Mouse (Mus musculus) neural tube, embryonic 11.5 days (tissue): Measurements from ENCODE around the gene 1110008P14Rik. TPM values are rescaled to one million over a fixed set of nuclear protein-coding genes. Genes with fewer than 3 reads are reported as not detected.

Source experiments
- ATAC-seq: fragments of 200-750 bp; cut with Nextera tagmentation; 2 replicates; pipeline ENCODE4 v1.8.0; 2017; ENCODE audit warnings: moderate number of reproducible peaks, mild to moderate bottlenecking, moderate TSS enrichment, moderate library complexity; ENCODE audit not compliant: insufficient read depth, low FRiP score, low TSS enrichment
- DNase-seq: peaks from one replicate; pipeline ENCODE4 v3.0.0-alpha.2; 2015; ENCODE audit warnings: low spot score
- H3K27ac ChIP-seq: fragments of 300-500 bp; sonication (generic); 2 replicates; pipeline ENCODE4 v1.5.1; 2014; ENCODE audit warnings: low read depth, mild to moderate bottlenecking, low read length
- H3K27me3 ChIP-seq: fragments of 300-500 bp; sonication (generic); 2 replicates; pipeline ENCODE4 v1.6.1; 2014; ENCODE audit warnings: mild to moderate bottlenecking, low read length, mixed read lengths; ENCODE audit not compliant: control insufficient read depth, insufficient read depth
- H3K36me3 ChIP-seq: fragments of 300-500 bp; sonication (generic); 2 replicates; pipeline ENCODE4 v1.6.1; 2014; ENCODE audit warnings: mild to moderate bottlenecking, low read length, moderate library complexity, mixed read lengths; ENCODE audit not compliant: control insufficient read depth, insufficient read depth
- H3K4me1 ChIP-seq: fragments of 300-500 bp; sonication (generic); 2 replicates; pipeline ENCODE4 v1.6.1; 2014; ENCODE audit warnings: low read length, mixed read lengths; ENCODE audit not compliant: control insufficient read depth, insufficient read depth
- H3K4me2 ChIP-seq: fragments of 300-500 bp; sonication (generic); 2 replicates; pipeline ENCODE4 v1.6.1; 2014; ENCODE audit warnings: low read depth, mild to moderate bottlenecking, moderate library complexity
- H3K4me3 ChIP-seq: fragments of 300-500 bp; sonication (generic); 2 replicates; pipeline ENCODE4 v1.5.1; 2014; ENCODE audit warnings: low read depth, low read length
- H3K9ac ChIP-seq: fragments of 300-500 bp; sonication (generic); 2 replicates; pipeline ENCODE4 v1.6.1; 2014; ENCODE audit warnings: mild to moderate bottlenecking, low read length
- H3K9me3 ChIP-seq: fragments of 300-500 bp; sonication (generic); 2 replicates; pipeline ENCODE4 v1.6.1; 2016; ENCODE audit warnings: low read length; ENCODE audit not compliant: control insufficient read depth
- WGBS: fragments of 180-500 bp; shearing (Covaris S2); extraction: QIAGEN DNeasy Blood & Tissue Kit; methylation state at CpG from one replicate; pipeline ENCODE4 v1.1.7; 2014; 5-methylcytosine and 5-hydroxymethylcytosine counted together
- polyA plus RNA-seq: library from polyadenylated mRNA; unstranded; fragments of >200 nt; fragmentation: Nextera tagmentation; extraction: Ambion mirVana; gene quantifications from 2 replicates; pipeline ENCODE4 v1.2.1, GENCODE M21; 2014

The 1110008P14Rik gene
- polyA plus RNA-seq, 1 experiment from 2014 or later = 65.6 TPM

DNA sequence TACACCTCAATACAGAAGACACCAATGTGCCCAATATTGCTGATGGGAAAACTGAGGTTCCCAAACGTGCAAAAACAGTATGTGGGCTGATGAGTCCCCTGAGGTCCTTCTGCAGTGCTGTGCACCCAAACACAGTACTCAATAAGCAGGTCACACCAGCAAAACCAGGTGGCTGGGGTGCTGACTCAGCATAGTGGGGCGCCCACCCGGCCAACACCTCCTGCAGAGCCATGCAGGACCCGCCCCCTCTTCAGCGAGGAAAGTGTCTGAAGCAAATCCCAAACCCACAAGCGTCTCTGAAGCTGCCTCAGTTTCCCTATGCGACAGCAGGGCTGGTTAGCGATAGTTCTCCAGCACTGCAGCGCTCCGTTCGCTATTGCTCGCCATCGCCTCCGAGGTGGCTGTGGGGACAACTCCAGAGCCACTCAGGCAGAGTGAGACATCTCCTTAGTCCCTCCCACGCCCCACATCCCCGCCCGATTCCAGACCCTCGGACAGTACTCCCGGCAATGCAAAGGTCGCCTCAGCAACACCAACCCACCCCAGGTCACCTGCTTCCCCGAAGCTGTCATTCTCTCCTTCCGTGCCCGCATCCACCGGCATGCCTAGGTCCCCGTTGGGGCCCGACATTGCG is 480 bp downstream of the 1110008P14Rik start:
- H3K4me2 ChIP-seq = peak overlapping the region; percentile 95
- H3K4me3 ChIP-seq = peak overlapping the region; percentile 67
- 0 out of 2 replicates have a peak, but pooled peaks cover 3% of the 10 kb centered on the region for H3K4me1 ChIP-seq
- H3K27me3 ChIP-seq = no peaks in the 10 kb centered on the region
- peaks cover 19% of the 10 kb centered on the region for H3K36me3 ChIP-seq
- no peaks in the 10 kb centered on the region for H3K9me3 ChIP-seq
- H3K9ac ChIP-seq = peak overlapping the region; percentile 60
- ATAC-seq (peak; percentile 58), DNase-seq (no peak)
- H3K27ac ChIP-seq = no peak overlapping the region
- WGBS = under 1% methylated on average over 26 of the region's 27 CpGs

DNA sequence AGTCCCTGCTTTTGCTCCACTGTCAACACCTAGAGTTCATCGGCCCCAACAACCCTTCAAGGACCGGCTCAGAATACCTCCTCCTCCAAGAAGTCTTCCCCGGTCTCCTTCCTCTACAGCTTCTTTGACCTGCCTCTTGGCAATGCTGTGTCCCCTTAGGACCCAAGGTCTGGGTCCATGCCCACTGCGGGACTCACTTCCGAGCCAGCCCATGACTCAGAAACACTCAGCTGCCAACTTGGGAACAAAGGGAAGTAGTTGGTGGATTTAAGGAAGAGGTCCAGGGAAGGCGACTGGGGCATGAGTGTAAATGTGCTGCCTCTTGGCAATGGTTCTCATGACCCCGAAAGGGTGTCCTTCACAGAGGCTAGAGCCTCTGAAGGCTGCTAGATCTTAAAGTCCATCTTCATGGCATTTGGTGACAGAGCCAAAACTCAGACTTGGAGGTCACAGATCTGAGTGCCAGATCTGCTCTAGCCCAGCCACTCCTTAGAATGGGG is 1.7 kb downstream of the 1110008P14Rik start:
- Histone ChIP-seq H3K4me3 (no peak overlapping the region), H3K4me2 (no peak overlapping the region), H3K4me1 (0 out of 2 replicates have a peak, but pooled peaks cover 3% of the 10 kb centered on the region), H3K27ac (no peak overlapping the region), H3K9ac (no peak overlapping the region), H3K9me3 (no peaks in the 10 kb centered on the region), H3K27me3 (no peaks in the 10 kb centered on the region), H3K36me3 (peaks cover 25% of the 10 kb centered on the region)
- WGBS = 92% methylated on average over 7 of the region's 7 CpGs
- DNase-seq (no peak), ATAC-seq (no peak)

- Histone ChIP-seq H3K36me3 (peaks cover 37% of the 10 kb centered on the region), H3K9ac (no peak overlapping the region), H3K27ac (no peak overlapping the region), H3K27me3 (no peaks in the 10 kb centered on the region), H3K4me2 (no peak overlapping the region), H3K4me3 (no peak overlapping the region), H3K9me3 (no peaks in the 10 kb centered on the region), H3K4me1 (0 out of 2 replicates have a peak, but pooled peaks cover 3% of the 10 kb centered on the region)
- 88% methylated on average over 10 of the region's 10 CpGs for WGBS
- ATAC-seq (no peak), DNase-seq (no peak)
Measured at GRCm38 (mm10) chr2:32376963-32377362, 4.8 kb downstream of the 1110008P14Rik start.

DNA sequence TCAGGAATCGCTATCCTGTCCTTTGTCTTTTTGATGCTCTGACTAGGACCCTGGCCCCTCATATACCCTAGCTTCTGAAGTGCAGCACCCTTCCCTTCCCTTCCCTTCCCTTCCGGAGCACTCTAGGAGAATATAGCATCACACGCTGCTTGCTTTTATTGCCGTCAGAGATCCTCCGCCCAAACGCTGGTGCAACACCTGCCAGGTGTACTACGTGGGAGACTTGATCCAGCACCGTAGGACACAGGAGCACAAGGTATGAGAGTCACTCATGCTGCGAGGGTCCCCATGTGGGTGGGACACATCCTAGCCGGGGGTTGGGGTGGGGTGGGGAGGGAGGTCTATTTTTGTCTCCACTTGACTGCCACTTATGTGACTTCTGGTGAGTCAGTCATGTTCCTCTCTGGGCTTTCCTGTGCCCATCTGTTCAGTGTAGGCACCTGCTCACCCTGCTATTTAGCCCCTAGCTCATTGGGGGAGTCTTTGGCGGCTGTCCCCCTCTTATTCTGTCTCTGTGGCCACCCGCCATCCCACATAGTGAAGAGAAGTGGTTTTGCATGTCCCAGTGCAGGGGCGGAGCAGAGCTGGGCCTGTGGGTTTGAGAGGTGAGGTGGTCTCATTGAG is 6.3 kb downstream of the 1110008P14Rik start:
- 95% methylated on average over 13 of the region's 13 CpGs for WGBS
- H3K27ac ChIP-seq = no peak overlapping the region
- ATAC-seq (no peak), DNase-seq (no peak)
- H3K4me3 ChIP-seq = no peak overlapping the region
- no peaks in the 10 kb centered on the region for H3K4me1 ChIP-seq
- H3K36me3 ChIP-seq = peaks cover 50% of the 10 kb centered on the region
- H3K9ac ChIP-seq = no peak overlapping the region
- no peaks in the 10 kb centered on the region for H3K27me3 ChIP-seq
- no peak overlapping the region for H3K4me2 ChIP-seq
- no peaks in the 10 kb centered on the region for H3K9me3 ChIP-seq

DNA sequence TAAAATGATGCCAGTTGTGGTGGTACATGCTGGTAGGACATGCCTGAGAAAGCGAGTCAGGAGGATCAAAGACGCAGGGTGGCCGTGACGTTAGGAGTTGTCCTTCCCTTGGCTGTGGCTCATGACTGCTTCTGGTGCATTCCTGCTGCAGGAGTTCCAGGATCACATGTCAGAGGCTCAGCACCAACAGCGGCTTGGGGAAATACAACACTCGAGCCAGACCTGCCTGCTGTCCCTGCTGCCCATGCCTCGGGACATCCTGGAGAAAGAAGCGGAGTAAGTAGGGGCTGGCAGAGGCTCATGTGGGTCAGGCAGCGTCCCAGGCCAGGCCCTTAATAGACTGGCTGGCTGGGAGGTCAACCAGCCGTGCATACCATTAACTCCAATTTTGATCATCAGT is 7.5 kb downstream of the 1110008P14Rik start:
- H3K27me3 ChIP-seq = no peaks in the 10 kb centered on the region
- ATAC-seq (no peak), DNase-seq (no peak)
- peaks cover 51% of the 10 kb centered on the region for H3K36me3 ChIP-seq
- WGBS = 89% methylated on average over 10 of the region's 10 CpGs
- H3K4me1 ChIP-seq = no peaks in the 10 kb centered on the region
- H3K9ac ChIP-seq = no peak overlapping the region
- H3K27ac ChIP-seq = no peak overlapping the region
- H3K9me3 ChIP-seq = no peaks in the 10 kb centered on the region
- no peak overlapping the region for H3K4me2 ChIP-seq
- no peak overlapping the region for H3K4me3 ChIP-seq

DNA sequence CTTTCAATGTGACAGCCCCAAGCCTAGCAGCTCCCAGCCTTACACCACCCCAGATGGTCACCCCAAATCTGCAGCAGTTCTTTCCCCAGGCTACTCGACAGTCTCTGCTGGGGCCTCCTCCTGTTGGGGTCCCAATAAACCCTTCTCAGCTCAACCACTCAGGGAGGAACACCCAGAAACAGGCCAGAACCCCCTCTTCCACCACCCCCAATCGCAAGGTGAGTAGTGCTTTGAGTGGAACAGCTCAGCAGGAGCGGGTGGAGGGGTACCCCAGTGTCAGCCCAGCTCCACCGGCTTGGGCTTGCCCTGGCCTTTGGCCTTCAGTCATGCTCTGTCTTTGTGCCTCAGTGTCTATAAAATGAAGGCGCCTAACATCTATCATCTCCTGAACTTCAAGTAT is 14.4 kb downstream of the 1110008P14Rik start:
- 97% methylated on average over 5 of the region's 5 CpGs for WGBS
- no peak for ATAC-seq
- H3K9me3 ChIP-seq = no peaks in the 10 kb centered on the region
- H3K9ac ChIP-seq = no peak overlapping the region
- no peak for DNase-seq
- no peak overlapping the region for H3K4me3 ChIP-seq
- peaks cover 8% of the 10 kb centered on the region for H3K4me1 ChIP-seq
- H3K4me2 ChIP-seq = no peak overlapping the region
- H3K36me3 ChIP-seq = peaks cover 24% of the 10 kb centered on the region
- no peaks in the 10 kb centered on the region for H3K27me3 ChIP-seq
- no peak overlapping the region for H3K27ac ChIP-seq

- peak overlapping the region; percentile 92; the same call in 1 of the 2 replicates for H3K9ac ChIP-seq
Measured at GRCm38 (mm10) chr2:32364121-32364520, 17.6 kb downstream of the 1110008P14Rik start.

DNA sequence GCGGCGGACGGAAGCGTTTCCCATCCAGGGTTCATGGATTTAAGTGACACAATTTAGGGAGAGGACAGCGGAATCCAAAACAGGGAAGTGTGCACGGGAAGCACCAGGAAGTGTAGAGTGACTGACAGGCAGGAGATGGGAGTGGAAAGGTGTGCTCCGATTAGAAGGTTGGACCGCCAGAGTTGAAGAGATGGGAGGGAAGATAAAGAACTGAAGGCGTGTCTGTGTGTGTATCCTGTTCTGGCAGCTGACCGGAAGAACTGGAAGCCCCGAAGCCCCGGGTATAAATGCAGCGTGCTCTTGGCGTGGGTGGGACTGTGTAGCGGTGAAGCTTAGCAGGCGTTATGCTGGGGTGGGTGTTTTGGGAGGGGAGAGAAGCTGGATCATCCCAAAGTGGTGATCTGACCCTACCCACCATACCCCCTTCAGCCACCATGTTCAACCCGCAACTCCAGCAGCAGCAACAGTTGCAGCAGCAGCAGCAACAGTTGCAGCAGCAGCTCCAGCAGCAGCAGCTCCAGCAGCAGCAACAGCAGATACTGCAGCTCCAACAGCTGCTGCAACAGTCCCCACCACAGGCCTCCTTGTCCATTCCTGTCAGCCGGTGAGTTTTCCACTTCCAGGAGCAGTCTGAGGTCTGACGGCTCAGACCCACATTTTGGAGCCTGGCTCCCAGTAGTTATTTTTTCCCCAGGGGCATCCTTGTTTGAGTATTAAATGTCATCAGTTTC is 18.2 kb downstream of the 1110008P14Rik start:
- Histone ChIP-seq H3K27ac (peak overlapping the region; percentile 76), H3K9me3 (no peaks in the 10 kb centered on the region), H3K4me2 (peak overlapping the region; percentile 77), H3K27me3 (peaks cover 8% of the 10 kb centered on the region), H3K4me1 (peaks cover 16% of the 10 kb centered on the region), H3K9ac (peak overlapping the region; percentile 92), H3K4me3 (peak overlapping the region; percentile 84), H3K36me3 (peaks cover 8% of the 10 kb centered on the region; the same call in 1 of the 2 replicates)
- DNase-seq (no peak), ATAC-seq (peak; percentile 17; the same call in 1 of the 2 replicates)
- 14% methylated on average over 17 of the region's 19 CpGs for WGBS

More at GRCm38 (mm10) chr2:32364121-32364520, 17.6 kb downstream of the 1110008P14Rik start:
- ATAC-seq (no peak), DNase-seq (no peak)
- peaks cover 8% of the 10 kb centered on the region for H3K27me3 ChIP-seq
- H3K4me3 ChIP-seq = peak overlapping the region; percentile 84; the same call in 1 of the 2 replicates
- peaks cover 16% of the 10 kb centered on the region for H3K4me1 ChIP-seq
- no peaks in the 10 kb centered on the region for H3K9me3 ChIP-seq
- peaks cover 8% of the 10 kb centered on the region; the same call in 1 of the 2 replicates for H3K36me3 ChIP-seq
- H3K27ac ChIP-seq = no peak overlapping the region
- peak overlapping the region; percentile 77 for H3K4me2 ChIP-seq
- 88% methylated on average over 8 of the region's 8 CpGs for WGBS
